Mouse (Mus musculus): ENCODE data around the gene Ptpa.

DNA sequence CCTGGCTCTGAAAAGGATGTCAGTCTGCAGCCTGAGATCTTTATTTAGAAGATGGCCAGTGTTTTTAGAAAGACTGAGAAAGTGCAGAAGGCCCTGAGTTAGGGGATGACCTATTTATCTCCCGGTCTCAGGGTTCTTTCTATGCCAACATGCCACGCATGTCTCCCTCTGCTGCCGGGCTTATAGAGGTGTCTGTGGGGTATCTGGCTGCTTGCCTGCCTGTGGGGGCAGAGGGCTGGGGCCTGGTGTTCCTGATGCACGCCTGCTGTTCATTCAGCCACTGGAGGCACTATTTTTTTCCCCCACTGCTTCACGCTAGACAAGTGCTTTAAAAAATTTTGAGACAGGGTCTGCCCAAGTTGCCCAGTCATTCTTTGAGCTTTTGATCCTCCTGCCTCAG lies 49.6 kb upstream of the Ptpa start:
- TF ChIP-seq CTCF (conservative IDR thresholded peaks at IDR 0.05; ENCODE audit: insufficient read depth, insufficient read length, low read depth, low read length) (no peak), POLR2A (IDR thresholded peaks at IDR 0.05; ENCODE audit: low read depth, low read length) (no peak)
